Mouse (Mus musculus) neutrophil, adult 65 days (primary cell): ENCODE measurements around the gene Gm21095. TPM values are rescaled to one million over a fixed set of nuclear protein-coding genes. Genes with fewer than 3 reads are reported as not detected.

Experiments used
- total RNA-seq: library from RNA; stranded (reverse); gene quantifications from 2 replicates; pipeline ENCODE4 v1.2.4, GENCODE M21; 2023

Gm21095 gene
- not detected in 2 replicates for total RNA-seq

GRCm38 (mm10) chrY:84096979-84097378 lies at the start of gene Gm21095:
Gene Gm21095 (plus strand): TSS chrY:84097279.

